Mouse (Mus musculus) CH12.LX (cell line): ENCODE data around the gene Taf10.
A peak's percentile ranks its signal among the peaks of the same experiment; 100 is the strongest.

Experiments
- BHLHE40 ChIP-seq: IDR thresholded peaks from 2 replicates; pipeline ENCODE4 v1.6.1; 2011; ENCODE audit warnings: mild to moderate bottlenecking, low read depth, low read length, improper control_type of control experiment
- CTCF ChIP-seq, 2 experiments: IDR thresholded peaks in 1 of 2; conservative IDR thresholded peaks in 1 of 2; 2 replicates each; pipeline ENCODE4 v1.5.1; 2011 to 2012; ENCODE audit warnings: low read depth in 2 of 2, low read length in 2 of 2, improper control_type of control experiment in 1 of 2, inconsistent platforms in 1 of 2, mild to moderate bottlenecking in 1 of 2, moderate library complexity in 1 of 2
- EP300 ChIP-seq: IDR thresholded peaks from 2 replicates; pipeline ENCODE4 v1.6.1; 2011; ENCODE audit warnings: low read length, improper control_type of control experiment
- HCFC1 ChIP-seq: IDR thresholded peaks from 2 replicates; pipeline ENCODE4 v1.6.1; 2012; ENCODE audit warnings: low read depth, mild to moderate bottlenecking, inconsistent platforms, low read length, improper control_type of control experiment
- MAX ChIP-seq: IDR thresholded peaks from 2 replicates; pipeline ENCODE4 v1.6.1; 2011; ENCODE audit warnings: low read length, improper control_type of control experiment
- NELFE ChIP-seq: IDR thresholded peaks from 2 replicates; pipeline ENCODE4 v1.6.1; 2011; ENCODE audit warnings: low read depth, low read length, improper control_type of control experiment
- POLR2A ChIP-seq: IDR thresholded peaks from 2 replicates; pipeline ENCODE4 v1.6.1; 2011; ENCODE audit warnings: low read depth, mild to moderate bottlenecking, improper control_type of control experiment, low read length
- RCOR1 ChIP-seq: conservative IDR thresholded peaks from 2 replicates; pipeline ENCODE4 v1.6.1; 2012; ENCODE audit warnings: low read depth, mild to moderate bottlenecking, inconsistent platforms, low read length, improper control_type of control experiment
- UBTF ChIP-seq: IDR thresholded peaks from 2 replicates; pipeline ENCODE4 v1.6.1; 2012; ENCODE audit warnings: low read depth, mild to moderate bottlenecking, inconsistent platforms, low read length, improper control_type of control experiment, moderate library complexity
- USF1 ChIP-seq: IDR thresholded peaks from 2 replicates; pipeline ENCODE4 v1.6.1; 2014; ENCODE audit warnings: low read depth, mild to moderate bottlenecking, inconsistent platforms, low read length, improper control_type of control experiment
- ZKSCAN1 ChIP-seq: IDR thresholded peaks from 2 replicates; pipeline ENCODE4 v1.6.1; 2012; ENCODE audit warnings: low read depth, inconsistent platforms, low read length, improper control_type of control experiment, borderline replicate concordance

GRCm38 (mm10) chr7:105715366-105715765 lies 28.8 kb downstream of the Taf10 start:
- TF ChIP-seq ZKSCAN1 (no peak), UBTF (no peak), EP300 (no peak), CTCF (conservative IDR thresholded peaks at IDR 0.05 in 1 of 2, IDR thresholded peaks at IDR 0.05 in 1 of 2; ENCODE audit: low read depth in 2 of 2, low read length in 2 of 2) (peak; percentile 31 to 56; a peak in 2 of 4 replicates), RCOR1 (no peak), HCFC1 (no peak), USF1 (no peak), POLR2A (no peak), NELFE (no peak), MAX (no peak), BHLHE40 (no peak)
